Mouse (Mus musculus) CH12.LX (cell line): ENCODE results near the gene Fez1. TPM values are rescaled to one million over a fixed set of nuclear protein-coding genes. Genes with fewer than 3 reads are reported as not detected.

ENCODE experiments used
- DNase-seq: peaks from one replicate; pipeline ENCODE4 v3.0.0-alpha.2; 2013; ENCODE audit errors: extremely low read depth
- H3K27ac ChIP-seq: 2 replicates; pipeline ENCODE4 v1.5.1; 2012; ENCODE audit warnings: low read depth, mild to moderate bottlenecking, control low read depth, moderate library complexity; ENCODE audit not compliant: insufficient read depth
- H3K27me3 ChIP-seq: replicated peaks from 2 replicates; pipeline ENCODE3; 2012; ENCODE audit warnings: inconsistent platforms
- H3K36me3 ChIP-seq, 2 experiments: replicated peaks in 1 of 2; 2 replicates each; pipeline versions ENCODE3 to v1.6.1; 2012; ENCODE audit warnings: inconsistent platforms in 1 of 2, low read length in 1 of 2, mild to moderate bottlenecking in 1 of 2, mixed read lengths in 1 of 2, moderate library complexity in 1 of 2; ENCODE audit not compliant: control insufficient read depth in 1 of 2, insufficient read depth in 1 of 2
- H3K4me1 ChIP-seq, 2 experiments: 2 replicates each; pipeline ENCODE4 v1.6.1; 2012; ENCODE audit warnings: inconsistent platforms in 1 of 2, moderate library complexity in 1 of 2; ENCODE audit not compliant: insufficient read depth in 2 of 2, control insufficient read depth in 1 of 2
- H3K4me2 ChIP-seq: 2 replicates; pipeline ENCODE4 v1.6.1; 2012; ENCODE audit warnings: low read depth, mild to moderate bottlenecking, control low read depth; ENCODE audit not compliant: poor library complexity, insufficient read depth, severe bottlenecking
- H3K4me3 ChIP-seq, 3 experiments: fragments of 150-350 bp in 1 of 3; sonication (generic) in 1 of 3; replicated peaks in 1 of 3; 2 replicates each; pipeline versions ENCODE3 to v1.5.1; 2011 to 2012; ENCODE audit warnings: low read depth in 2 of 3, low read length in 2 of 3, mild to moderate bottlenecking in 2 of 3, moderate library complexity in 2 of 3, control low read depth in 1 of 3, improper control_type of control experiment in 1 of 3, inconsistent platforms in 1 of 3, mixed read lengths in 1 of 3; ENCODE audit not compliant: poor library complexity in 1 of 3
- H3K79me2 ChIP-seq: replicated peaks from 2 replicates; pipeline ENCODE4 v1.6.1; 2012; ENCODE audit warnings: mild to moderate bottlenecking, moderate library complexity; ENCODE audit not compliant: control insufficient read depth, poor library complexity, insufficient read depth, severe bottlenecking; ENCODE audit errors: extremely low read depth
- H3K9ac ChIP-seq: 2 replicates; pipeline ENCODE4 v1.6.1; 2012; ENCODE audit warnings: low read depth, mild to moderate bottlenecking, control low read depth, moderate library complexity; ENCODE audit not compliant: insufficient read depth
- H3K9me3 ChIP-seq: replicated peaks from 2 replicates; pipeline ENCODE3; 2012; ENCODE audit warnings: low read length, inconsistent platforms, mixed read lengths
- BHLHE40 ChIP-seq: IDR thresholded peaks from 2 replicates; pipeline ENCODE4 v1.6.1; 2011; ENCODE audit warnings: mild to moderate bottlenecking, low read depth, low read length, improper control_type of control experiment
- CTCF ChIP-seq, 2 experiments: IDR thresholded peaks in 1 of 2; conservative IDR thresholded peaks in 1 of 2; 2 replicates each; pipeline ENCODE4 v1.5.1; 2011 to 2012; ENCODE audit warnings: low read depth in 2 of 2, low read length in 2 of 2, improper control_type of control experiment in 1 of 2, inconsistent platforms in 1 of 2, mild to moderate bottlenecking in 1 of 2, moderate library complexity in 1 of 2
- E2F4 ChIP-seq: IDR thresholded peaks from 2 replicates; pipeline ENCODE4 v1.6.1; 2011; ENCODE audit warnings: low read depth, low read length, improper control_type of control experiment; ENCODE audit not compliant: insufficient replicate concordance
- EP300 ChIP-seq: IDR thresholded peaks from 2 replicates; pipeline ENCODE4 v1.6.1; 2011; ENCODE audit warnings: low read length, improper control_type of control experiment
- ETS1 ChIP-seq: conservative IDR thresholded peaks from 2 replicates; pipeline ENCODE4 v1.6.1; 2012; ENCODE audit warnings: low read depth, mild to moderate bottlenecking, inconsistent platforms, low read length, improper control_type of control experiment, moderate library complexity
- GABPA ChIP-seq: IDR thresholded peaks from 2 replicates; pipeline ENCODE4 v1.6.1; 2012; ENCODE audit warnings: low read depth, low read length, improper control_type of control experiment, inconsistent platforms; ENCODE audit not compliant: insufficient replicate concordance
- HCFC1 ChIP-seq: IDR thresholded peaks from 2 replicates; pipeline ENCODE4 v1.6.1; 2012; ENCODE audit warnings: low read depth, mild to moderate bottlenecking, inconsistent platforms, low read length, improper control_type of control experiment
- JUN ChIP-seq: IDR thresholded peaks from 2 replicates; pipeline ENCODE4 v1.6.1; 2011; ENCODE audit warnings: low read depth, mild to moderate bottlenecking, low read length, improper control_type of control experiment, moderate library complexity; ENCODE audit not compliant: insufficient read depth
- JUND ChIP-seq: conservative IDR thresholded peaks from 2 replicates; pipeline ENCODE4 v1.6.1; 2011; ENCODE audit warnings: low read depth, low read length, improper control_type of control experiment
- KAT2A ChIP-seq: IDR thresholded peaks from 2 replicates; pipeline ENCODE4 v1.6.1; 2012; ENCODE audit warnings: low read length, improper control_type of control experiment, inconsistent platforms; ENCODE audit not compliant: insufficient replicate concordance
- MAFK ChIP-seq: IDR thresholded peaks from 2 replicates; pipeline ENCODE4 v1.6.1; 2011; ENCODE audit warnings: low read length, improper control_type of control experiment; ENCODE audit not compliant: insufficient replicate concordance
- MAX ChIP-seq: IDR thresholded peaks from 2 replicates; pipeline ENCODE4 v1.6.1; 2011; ENCODE audit warnings: low read length, improper control_type of control experiment
- MAZ ChIP-seq: IDR thresholded peaks from 2 replicates; pipeline ENCODE4 v1.6.1; 2012; ENCODE audit warnings: low read depth, mild to moderate bottlenecking, inconsistent platforms, low read length, improper control_type of control experiment, moderate library complexity
- MEF2A ChIP-seq: IDR thresholded peaks from 2 replicates; pipeline ENCODE4 v1.6.1; 2014; ENCODE audit warnings: low read depth, mild to moderate bottlenecking, inconsistent platforms, low read length, improper control_type of control experiment, borderline replicate concordance
- MXI1 ChIP-seq: IDR thresholded peaks from 2 replicates; pipeline ENCODE4 v1.6.1; 2011; ENCODE audit warnings: mild to moderate bottlenecking, low read depth, low read length, improper control_type of control experiment
- MYC ChIP-seq: IDR thresholded peaks from 2 replicates; pipeline ENCODE4 v1.6.1; 2011; ENCODE audit warnings: low read depth, mild to moderate bottlenecking, improper control_type of control experiment, low read length
- NRF1 ChIP-seq: IDR thresholded peaks from 2 replicates; pipeline ENCODE4 v1.6.1; 2014; ENCODE audit warnings: low read depth, mild to moderate bottlenecking, inconsistent platforms, low read length, improper control_type of control experiment, moderate library complexity
- POLR2AphosphoS2 ChIP-seq: IDR thresholded peaks from 2 replicates; pipeline ENCODE4 v1.6.1; 2011; ENCODE audit warnings: low read depth, low read length, improper control_type of control experiment
- TBP ChIP-seq: conservative IDR thresholded peaks from 2 replicates; pipeline ENCODE4 v1.6.1; 2011; ENCODE audit warnings: low read depth, low read length, improper control_type of control experiment
- TCF12 ChIP-seq: IDR thresholded peaks from 2 replicates; pipeline ENCODE4 v1.6.1; 2014; ENCODE audit warnings: low read depth, mild to moderate bottlenecking, inconsistent platforms, low read length, improper control_type of control experiment
- UBTF ChIP-seq: IDR thresholded peaks from 2 replicates; pipeline ENCODE4 v1.6.1; 2012; ENCODE audit warnings: low read depth, mild to moderate bottlenecking, inconsistent platforms, low read length, improper control_type of control experiment, moderate library complexity
- USF2 ChIP-seq: conservative IDR thresholded peaks from 2 replicates; pipeline ENCODE4 v1.6.1; 2011; ENCODE audit warnings: low read depth, low read length, improper control_type of control experiment
- ZC3H11A ChIP-seq: IDR thresholded peaks from 2 replicates; pipeline ENCODE4 v1.6.1; 2012; ENCODE audit warnings: low read depth, mild to moderate bottlenecking, inconsistent platforms, low read length, improper control_type of control experiment
- ZKSCAN1 ChIP-seq: IDR thresholded peaks from 2 replicates; pipeline ENCODE4 v1.6.1; 2012; ENCODE audit warnings: low read depth, inconsistent platforms, low read length, improper control_type of control experiment, borderline replicate concordance
- ZMIZ1 ChIP-seq: IDR thresholded peaks from 2 replicates; pipeline ENCODE4 v1.6.1; 2012; ENCODE audit warnings: low read depth, mild to moderate bottlenecking, inconsistent platforms, low read length, improper control_type of control experiment
- ZNF384 ChIP-seq: IDR thresholded peaks from 2 replicates; pipeline ENCODE4 v1.6.1; 2012; ENCODE audit warnings: low read depth, low read length, improper control_type of control experiment, inconsistent platforms
- dilution Hi-C: fragments of 300-500 bp; cut with MboI; formaldehyde crosslinking; loops from 2 replicates; pipeline ENCODE4 v1.14.3; 2020; ENCODE audit warnings: low sequenced_read_pairs; ENCODE audit not compliant: extremely low pct_unique_long_range_greater_than_20kb, extremely low pct_ligation_motif_present
- in situ Hi-C: fragments of 300-500 bp; cut with MboI; formaldehyde crosslinking; loops from 3 replicates; pipeline ENCODE4 v1.14.3; 2019; ENCODE audit warnings: low sequenced_read_pairs, low pct_ligation_motif_present, low pct_unique_long_range_greater_than_20kb, mixed read lengths
- polyA plus RNA-seq: library from polyadenylated mRNA; unstranded; fragments of >175 nt; gene quantifications from 2 replicates; pipeline ENCODE4 v1.2.1, GENCODE M21; 2012; ENCODE audit warnings: low read depth; ENCODE audit not compliant: insufficient read length
- total RNA-seq, 2 experiments: library from RNA; depleted of rRNA; stranded (reverse); fragments of 300-350 nt in 1 of 2; fragments of >200 nt in 1 of 2; gene quantifications; 2 replicates each; pipeline ENCODE4 v1.2.3; 2012 to 2014

The Fez1 gene
- total and polyA plus RNA-seq, 3 experiments = not detected

DNA sequence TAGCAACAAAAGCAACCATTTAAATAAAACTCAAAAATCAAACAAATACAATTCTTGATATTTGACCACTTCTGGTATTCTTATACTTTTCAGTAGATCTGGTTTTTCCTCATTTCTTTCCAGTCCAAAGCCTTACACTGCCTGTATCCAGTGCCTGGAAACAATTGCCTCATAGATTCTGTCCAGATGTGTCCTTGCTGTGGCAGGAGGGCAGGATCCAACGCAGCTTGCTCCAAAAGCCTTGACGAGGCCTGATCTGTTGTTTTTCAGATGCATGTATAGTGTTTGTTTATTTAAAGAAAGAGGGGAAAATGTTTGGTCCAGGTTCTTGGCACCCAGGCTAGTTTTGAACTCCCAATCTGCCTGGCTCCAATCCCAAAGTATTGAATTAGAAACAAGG lies 34.7 kb downstream of the Fez1 start:
- DNase-seq = no peak
- Histone ChIP-seq H3K79me2 (no peaks in the 10 kb centered on the region), H3K9ac (no peak overlapping the region), H3K36me3 (no peaks in the 10 kb centered on the region), H3K4me2 (no peak overlapping the region), H3K27ac (no peak overlapping the region), H3K4me3 (no peak overlapping the region), H3K27me3 (peaks cover 3% of the 10 kb centered on the region), H3K9me3 (no peaks in the 10 kb centered on the region), H3K4me1 (no peaks in the 10 kb centered on the region)
- in situ Hi-C loops (no loop called here), dilution Hi-C loops (no loop called here)
- no peak for TF ChIP-seq MYC
- no peak for TF ChIP-seq TCF12
- TF ChIP-seq UBTF = no peak
- TF ChIP-seq TBP = no peak
- no peak for TF ChIP-seq MAFK
- no peak for TF ChIP-seq POLR2AphosphoS2
- no peak for TF ChIP-seq ZMIZ1
- no peak for TF ChIP-seq KAT2A
- TF ChIP-seq ZNF384 = no peak
- TF ChIP-seq ZKSCAN1 = no peak
- TF ChIP-seq JUN = no peak
- no peak for TF ChIP-seq ETS1
- TF ChIP-seq JUND = no peak
- TF ChIP-seq NRF1 = no peak
- no peak for TF ChIP-seq MAZ

DNA sequence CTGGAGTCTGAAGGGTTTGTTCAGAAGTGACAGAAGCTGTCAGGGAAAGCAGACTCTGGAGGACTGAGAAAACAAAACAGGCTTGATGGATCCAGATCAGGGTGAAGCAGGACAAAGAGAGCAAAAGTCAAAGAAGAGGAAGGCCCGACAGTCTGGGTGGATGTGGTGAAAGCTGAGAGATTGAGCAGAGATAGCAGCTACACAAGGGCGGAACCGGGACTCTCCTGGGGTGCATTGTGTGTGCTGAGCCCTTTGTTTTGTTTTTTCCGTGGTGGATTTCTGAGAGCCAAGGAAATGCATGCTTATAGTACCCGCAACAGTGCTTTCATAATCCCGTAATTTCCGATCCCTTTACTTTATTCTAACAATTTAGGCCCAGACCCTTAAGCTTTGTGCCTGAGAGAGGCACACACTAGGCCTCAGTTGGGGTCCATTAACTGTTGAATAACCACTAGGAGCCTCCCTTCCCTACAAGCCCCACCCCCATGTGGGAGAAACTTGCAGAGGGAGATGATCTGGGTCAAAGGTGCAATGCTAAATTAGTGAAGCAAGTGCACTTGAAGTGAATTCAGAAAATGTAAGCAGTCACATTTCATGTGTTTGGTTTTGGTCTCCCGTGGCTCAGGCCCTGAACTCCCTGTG lies 35.9 kb downstream of the Fez1 start:
- dilution Hi-C loops (no loop called here), in situ Hi-C loops (no loop called here)
- Histone ChIP-seq H3K9ac (no peak overlapping the region), H3K27ac (no peak overlapping the region), H3K4me3 (no peak overlapping the region), H3K27me3 (peaks cover 6% of the 10 kb centered on the region), H3K36me3 (no peaks in the 10 kb centered on the region), H3K4me1 (no peaks in the 10 kb centered on the region)
- DNase-seq = no peak
- TF ChIP-seq E2F4 (no peak), MXI1 (no peak), USF2 (no peak), MAX (no peak), ZNF384 (no peak), BHLHE40 (no peak), ZC3H11A (no peak), GABPA (no peak), CTCF (conservative IDR thresholded peaks at IDR 0.05 in 1 of 2, IDR thresholded peaks at IDR 0.05 in 1 of 2; ENCODE audit: low read depth in 2 of 2, low read length in 2 of 2) (no peak), ETS1 (no peak), JUN (no peak), TCF12 (no peak), NRF1 (no peak), EP300 (no peak), HCFC1 (no peak), MEF2A (no peak), ZMIZ1 (no peak)
- TF ChIP-seq, all 38 proteins: peak for 0
- H3K4me2 ChIP-seq = no peak overlapping the region
- H3K9me3 ChIP-seq = no peaks in the 10 kb centered on the region
- H3K79me2 ChIP-seq = no peaks in the 10 kb centered on the region
